Mouse (Mus musculus) megakaryocyte, embryonic 14.5 days (primary cell): Measurements from ENCODE around the gene Ifitm3.

Source experiments
- FLI1 ChIP-seq: IDR thresholded peaks from 2 replicates; pipeline ENCODE4 v1.6.1; 2012; ENCODE audit warnings: low read length, inconsistent platforms, mixed read lengths
- GATA1 ChIP-seq: IDR thresholded peaks from 3 replicates; pipeline ENCODE4 v1.6.1; 2012; ENCODE audit warnings: mixed read lengths, low read length, inconsistent platforms, borderline replicate concordance

DNA sequence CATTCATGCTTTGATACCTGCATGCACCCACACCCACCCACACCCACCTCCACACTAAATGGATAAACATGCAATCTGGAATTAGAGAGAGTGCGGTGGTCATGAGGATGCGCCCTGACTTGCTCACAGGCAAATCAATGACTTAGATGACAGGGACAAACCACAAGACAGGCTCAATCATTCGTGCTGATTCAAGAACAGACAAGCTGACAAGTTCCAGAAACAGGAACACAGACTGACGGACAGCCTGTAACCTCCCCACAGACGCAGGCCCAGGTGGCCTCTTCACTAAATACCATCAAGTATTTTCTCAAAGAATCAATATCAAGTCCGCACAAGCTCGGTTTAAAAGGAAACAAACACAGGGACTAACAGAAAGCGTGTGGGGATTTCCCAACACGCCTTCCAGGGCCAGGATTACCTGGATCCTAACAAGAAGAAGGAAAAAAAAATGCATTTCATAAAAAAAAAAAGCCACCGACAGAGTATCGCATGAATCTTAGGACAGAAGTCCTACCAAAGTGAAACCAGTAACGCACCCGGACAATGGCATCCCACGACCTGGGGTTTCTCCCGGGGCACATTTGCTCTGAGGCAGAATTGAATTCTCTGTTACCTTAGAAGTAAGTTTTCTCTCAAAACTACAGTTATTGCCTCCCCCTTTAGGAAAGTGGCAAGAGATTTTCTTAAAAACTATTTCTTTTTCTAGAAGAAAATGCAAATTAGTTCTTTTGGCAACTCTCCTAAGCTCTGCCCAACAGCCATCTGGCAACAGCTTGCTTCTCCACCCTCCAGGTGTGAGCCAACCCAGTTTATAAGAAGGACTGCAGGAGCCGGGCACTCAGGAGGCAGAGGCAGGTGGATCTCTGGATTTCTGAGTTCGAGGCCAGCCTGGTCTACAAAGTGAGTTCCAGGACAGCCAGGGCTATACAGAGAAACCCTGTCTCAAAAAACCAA lies 23.1 kb downstream of the Ifitm3 start:
- TF ChIP-seq GATA1: no peak
- no peak for TF ChIP-seq FLI1
